Mouse (Mus musculus): ENCODE results near the gene Taar2.

Taar2 gene

DNA sequence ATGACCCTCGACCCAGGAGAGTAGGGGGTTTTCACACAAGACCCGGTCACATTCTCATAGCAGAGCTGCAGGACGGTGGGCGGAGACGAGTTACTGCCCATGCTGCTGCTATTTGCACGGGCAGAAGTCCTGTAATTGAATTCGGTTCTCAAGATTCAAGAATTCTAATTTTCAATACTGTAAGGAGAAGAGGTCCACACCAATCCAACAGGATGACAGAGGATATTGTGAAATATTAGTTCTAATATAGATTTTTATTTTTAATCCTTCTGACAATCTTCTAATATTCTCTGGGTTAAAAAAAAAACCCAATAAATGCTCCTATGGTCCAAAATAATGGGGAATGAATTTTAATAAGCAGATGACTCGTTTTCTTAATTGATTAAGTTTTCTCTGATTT is 47.2 kb downstream of the Taar2 start, which contains the start of gene Taar6:
TSS of gene Taar6 (minus strand) at position 101 of the 400 bp plus-strand sequence.
- no peak for DNase-seq (ENCODE audit: low spot score)

DNA sequence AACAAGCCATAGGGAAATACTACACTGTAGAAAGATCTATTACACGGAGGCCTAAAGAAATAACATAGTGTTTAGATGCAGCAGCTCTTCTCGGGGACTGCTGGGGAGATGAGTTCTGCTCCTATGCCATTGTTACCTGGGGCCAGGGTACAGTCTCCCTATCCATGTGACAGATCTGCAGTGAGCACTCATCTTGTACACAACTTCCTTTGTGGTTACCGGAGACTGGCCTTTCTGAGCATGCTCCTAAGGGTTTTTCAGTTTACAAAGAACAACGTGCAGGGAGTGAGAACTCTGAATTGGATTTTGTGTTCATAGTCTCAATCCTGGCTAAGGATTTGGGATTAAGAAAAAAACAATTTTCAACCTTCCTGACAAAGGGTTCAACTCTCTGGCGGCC is 48.0 kb downstream of the Taar2 start:
- DNase-seq (ENCODE audit: low spot score): no peak

All from ovary, postnatal 10 days (tissue).